Mouse (Mus musculus) natural killer cell, adult 2 months (primary cell): ENCODE results near the gene Mfsd6l.

ENCODE experiments used
- DNase-seq, 2 experiments: peaks; one replicate each; pipeline ENCODE4 v3.0.0; 2022; ENCODE audit warnings: low spot score in 2 of 2

The Mfsd6l gene

DNA sequence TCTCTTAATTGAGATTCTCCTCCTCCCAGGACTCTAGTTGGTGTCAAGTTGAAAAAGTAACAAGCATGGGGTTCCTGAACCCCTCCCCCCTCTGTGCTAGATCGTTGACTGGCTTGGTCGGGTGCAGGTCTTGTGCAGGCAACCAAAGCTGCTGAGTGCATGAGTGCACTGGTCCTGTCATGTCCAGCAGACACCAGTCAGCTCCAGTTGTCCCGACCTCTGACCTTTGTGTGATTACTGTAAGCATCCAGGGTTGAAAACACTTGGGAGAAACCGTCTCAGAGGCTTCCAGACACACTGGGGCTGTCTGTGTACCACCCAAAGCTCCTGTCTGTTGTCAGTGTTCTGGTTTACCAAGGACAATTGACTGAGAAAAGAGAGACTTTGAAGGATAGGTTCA, 5.6 kb upstream of the Mfsd6l start:
- DNase-seq = no peak

- DNase-seq = peak; percentile 26 to 39
These were observed 2.0 kb upstream of the Mfsd6l start for GRCm38 (mm10) chr11:68553981-68554471.

DNA sequence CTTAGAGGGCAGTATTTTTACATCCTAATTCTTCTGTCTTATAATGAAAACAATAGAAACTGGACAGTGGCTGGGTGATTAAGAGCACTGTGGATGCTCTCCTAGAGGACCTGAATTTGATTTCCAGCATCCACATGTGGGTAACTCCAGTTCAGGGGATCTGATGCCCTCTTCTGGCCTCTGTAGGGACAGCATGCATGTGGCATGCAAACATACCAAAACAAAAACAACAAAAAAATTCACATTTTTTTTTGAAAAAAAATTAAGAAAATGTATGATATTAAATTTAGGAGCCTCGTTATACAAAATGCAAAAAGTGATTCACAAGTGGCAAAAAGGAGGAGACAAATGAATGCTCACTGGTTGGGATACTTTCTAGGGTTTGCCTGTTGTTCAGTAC, 3.6 kb downstream of the Mfsd6l start:
- no peak for DNase-seq

DNA sequence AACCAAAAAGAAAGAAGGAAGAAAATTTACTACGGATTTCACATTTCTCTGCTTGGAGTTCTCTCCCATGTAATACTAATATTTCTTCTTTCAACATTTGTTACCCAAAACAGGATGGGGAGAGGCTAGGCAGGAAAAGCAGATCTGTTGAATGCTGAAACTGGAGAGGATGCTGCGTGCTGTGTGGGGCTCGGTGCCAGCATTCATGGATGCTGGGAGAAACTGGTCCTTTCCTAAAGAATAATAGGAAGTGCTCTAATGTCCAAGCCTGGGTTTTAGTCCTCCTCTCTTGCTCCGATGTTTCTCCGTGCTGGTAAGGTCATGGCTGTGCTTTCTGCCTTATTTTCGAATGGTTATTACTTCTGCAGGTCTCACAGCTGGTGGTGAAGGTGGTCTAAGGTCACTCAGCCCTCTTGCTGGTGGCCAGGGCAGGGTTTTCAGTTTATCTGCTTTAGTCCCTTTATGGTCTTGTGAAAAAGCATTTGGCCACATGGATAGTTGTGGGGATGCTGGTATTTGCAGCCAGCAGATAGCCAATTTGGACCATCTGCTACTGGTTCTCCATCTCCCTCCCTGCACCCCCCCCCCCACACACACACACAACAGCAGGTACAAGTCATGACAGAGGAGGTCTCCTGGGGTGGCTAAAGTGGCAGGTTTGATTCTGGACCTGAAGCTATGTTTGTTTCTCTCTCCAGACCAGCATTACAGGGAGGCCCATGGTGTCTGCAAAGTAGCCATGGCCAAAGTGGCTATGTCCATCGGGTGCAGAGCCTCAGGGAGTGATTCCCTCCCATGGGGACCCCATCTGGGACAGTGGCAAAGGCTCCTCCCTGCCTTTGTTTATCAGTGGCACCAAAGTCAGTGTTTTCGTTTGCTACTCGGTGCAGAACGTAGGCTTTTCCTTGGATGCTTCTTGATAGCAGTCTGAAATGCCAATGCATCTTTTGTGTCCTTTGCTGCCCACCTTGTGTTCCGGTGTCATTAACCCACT, 6.3 kb downstream of the Mfsd6l start:
- no peak for DNase-seq

GRCm38 (mm10) chr11:68564356-68565031, 8.5 kb downstream of the Mfsd6l start:
- DNase-seq = no peak

- no peak for DNase-seq
These were observed 9.0 kb downstream of the Mfsd6l start for GRCm38 (mm10) chr11:68565032-68565429.

- DNase-seq = peak; percentile 16 to 28
These were observed 10.6 kb downstream of the Mfsd6l start for GRCm38 (mm10) chr11:68566447-68567059.

DNA sequence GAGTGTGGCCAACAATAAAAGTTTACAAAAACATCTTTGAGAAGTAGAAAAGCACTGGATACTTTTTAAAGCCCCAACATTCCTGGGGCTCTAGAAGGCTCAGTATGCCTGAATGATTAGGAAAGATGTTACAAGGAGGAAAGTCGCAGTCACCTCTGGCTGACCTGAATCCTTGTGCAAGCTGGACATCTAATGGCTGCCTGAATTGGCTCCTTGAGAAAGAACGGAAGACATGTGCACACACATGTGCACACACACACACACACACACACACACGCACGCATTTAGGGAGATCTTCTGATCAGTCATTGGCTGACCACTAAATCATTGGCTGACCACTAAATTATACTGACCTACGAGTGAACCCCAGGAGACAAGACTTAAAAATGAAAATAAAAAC, 14.9 kb downstream of the Mfsd6l start:
- no peak for DNase-seq

DNA sequence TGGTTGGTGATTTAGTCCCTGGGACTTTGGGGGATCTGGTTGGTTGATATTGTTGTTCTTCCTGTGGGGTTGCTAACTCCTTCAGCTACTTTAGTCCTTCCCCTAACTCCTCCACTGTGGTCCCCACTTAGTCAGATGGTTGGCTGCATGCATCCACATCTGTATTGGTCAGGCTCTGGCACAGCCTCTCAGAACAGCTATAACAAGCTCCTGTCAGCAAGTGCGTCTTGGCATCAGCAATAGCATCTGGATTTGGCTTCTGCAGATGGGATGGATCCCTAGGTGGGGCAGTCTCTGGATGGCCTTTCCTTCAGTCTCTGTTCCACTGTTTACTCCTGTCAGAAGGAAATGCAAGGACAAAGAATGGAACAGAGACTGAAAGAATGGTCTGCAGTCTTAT, 21.1 kb downstream of the Mfsd6l start:
- DNase-seq = no peak

DNA sequence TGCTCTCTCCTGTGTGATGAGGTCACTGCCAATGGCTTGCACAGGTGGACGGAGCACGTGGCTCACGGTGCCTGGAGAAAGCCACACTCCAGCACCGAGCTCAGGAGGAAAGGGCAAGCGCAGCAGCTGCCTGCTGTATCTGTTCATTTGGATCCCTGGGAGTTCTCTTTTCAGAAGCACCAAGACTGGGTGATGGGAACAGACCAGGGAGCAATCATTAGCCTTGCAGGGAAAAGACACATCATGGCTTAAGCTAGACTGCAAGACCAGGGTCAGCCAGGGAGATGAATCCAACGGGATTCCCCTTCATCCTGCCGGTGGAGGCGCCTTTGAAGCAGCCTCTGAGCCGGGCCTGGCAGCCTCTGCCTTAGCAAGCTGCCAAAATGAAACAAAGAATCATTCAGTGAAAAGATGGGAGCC, 23.5 kb downstream of the Mfsd6l start:
- no peak for DNase-seq

DNA sequence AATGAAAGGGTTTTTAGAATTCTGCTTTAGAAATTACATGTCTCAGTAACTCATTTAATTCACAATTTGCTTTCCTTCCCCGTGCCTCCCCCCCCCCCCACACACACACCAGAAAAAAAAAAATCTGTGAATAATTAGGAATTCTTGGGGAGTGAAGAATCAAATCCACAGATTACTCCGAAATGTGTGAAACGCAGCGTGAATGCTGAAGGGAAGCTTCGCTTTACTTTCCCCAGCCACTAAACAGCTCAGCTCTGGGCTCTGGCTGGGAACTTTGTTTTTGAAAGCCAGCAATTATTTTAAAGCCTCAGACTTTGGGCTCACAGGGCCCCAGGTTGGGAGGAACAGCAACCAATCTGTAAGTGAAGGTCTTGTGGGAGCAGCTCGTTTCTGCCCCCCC, 24.6 kb downstream of the Mfsd6l start:
- DNase-seq = no peak

DNA sequence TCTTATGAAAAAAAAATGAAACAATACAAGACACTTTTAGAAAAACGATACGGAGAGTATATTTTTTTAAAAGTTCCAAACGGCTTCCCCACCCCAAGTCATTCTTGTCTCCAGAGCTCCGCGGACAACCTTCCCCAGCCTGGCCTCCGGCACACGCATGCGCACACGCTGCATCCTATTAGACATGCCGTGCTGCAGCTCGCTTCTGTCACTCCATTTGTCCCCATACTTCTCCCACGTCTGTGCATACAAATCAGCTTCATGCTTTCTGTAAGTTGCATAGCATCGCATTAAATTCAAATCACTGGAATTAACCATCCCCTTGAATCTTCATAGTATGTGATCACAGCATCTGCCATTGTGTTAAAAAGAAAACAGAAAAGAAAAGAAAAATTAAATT, 27.2 kb downstream of the Mfsd6l start:
- DNase-seq = no peak

DNA sequence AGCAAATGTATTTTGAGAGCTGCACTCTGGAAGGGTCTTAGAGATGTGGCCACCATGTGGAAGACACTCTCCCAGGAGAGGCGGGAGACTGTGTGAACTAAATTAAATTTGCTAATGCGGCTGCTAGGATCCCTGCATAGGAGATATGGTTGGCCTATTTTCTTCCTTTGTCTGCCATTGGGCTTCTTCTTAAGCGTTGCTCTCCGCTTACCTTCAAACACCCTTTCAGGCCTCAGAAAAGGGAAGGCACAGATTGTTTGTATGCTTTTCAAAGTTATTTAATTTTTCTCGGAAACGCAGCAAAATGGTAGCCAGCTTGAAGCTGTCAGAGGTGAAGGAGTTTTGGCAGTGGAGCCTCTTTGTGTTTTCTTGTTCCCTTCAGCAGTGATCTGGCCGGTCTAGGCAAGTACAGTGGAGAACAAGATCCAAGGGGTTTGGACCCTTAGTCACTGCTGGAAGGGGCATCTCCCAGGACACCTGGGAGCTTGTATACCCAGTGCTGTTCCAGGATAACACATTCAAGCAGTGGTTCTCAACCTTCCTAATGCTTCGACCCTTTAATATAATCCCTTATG, 28.0 kb downstream of the Mfsd6l start:
- DNase-seq = no peak

GRCm38 (mm10) chr11:68585890-68586289, 29.9 kb downstream of the Mfsd6l start:
- DNase-seq = no peak

- no peak for DNase-seq
These were observed 30.7 kb downstream of the Mfsd6l start, which contains the start of gene Ccdc42 for GRCm38 (mm10) chr11:68586721-68587120. Gene Ccdc42 (plus strand): TSS chr11:68587021.

GRCm38 (mm10) chr11:68589055-68589809, 33.2 kb downstream of the Mfsd6l start:
- peak; percentile 12 to 58 for DNase-seq

DNA sequence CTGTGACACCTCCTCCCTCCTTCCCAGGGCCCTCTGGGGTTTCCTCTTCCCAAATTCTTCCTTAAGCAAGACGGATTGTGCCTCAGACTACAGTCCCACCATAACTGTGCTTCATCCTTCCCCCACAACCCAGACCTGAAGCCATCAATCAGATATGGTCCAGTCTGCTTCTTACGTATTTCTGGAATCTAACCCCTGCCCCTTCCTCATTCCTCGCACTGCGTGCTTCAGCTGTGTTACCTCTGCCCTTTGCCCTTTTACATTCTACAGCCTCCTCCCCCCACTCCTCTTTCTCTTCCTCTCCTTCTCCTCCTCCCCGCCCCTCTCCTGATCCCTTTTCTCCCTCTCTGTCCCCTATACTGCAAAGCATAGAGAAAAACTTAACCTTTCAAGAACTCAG, 35.7 kb downstream of the Mfsd6l start:
- no peak for DNase-seq

DNA sequence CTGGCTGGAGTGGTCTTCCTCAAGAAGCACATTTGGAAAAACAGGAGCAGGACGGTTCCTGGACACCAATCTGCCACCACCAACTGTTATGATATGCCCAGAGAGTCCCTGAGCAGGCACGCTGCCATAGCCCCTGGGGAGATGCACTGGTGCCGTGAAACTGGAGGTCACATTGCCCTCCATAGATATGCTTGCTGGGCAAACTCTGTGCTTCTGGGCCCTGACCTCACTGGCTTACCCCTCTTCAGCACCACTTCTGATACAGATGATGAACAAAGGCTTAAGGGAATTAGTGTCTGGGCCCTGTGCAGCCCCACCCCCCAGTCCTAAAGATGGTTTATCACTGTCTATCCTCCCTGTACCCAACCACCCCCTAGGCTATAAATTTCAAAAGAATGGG, 37.3 kb downstream of the Mfsd6l start:
- no peak for DNase-seq

DNA sequence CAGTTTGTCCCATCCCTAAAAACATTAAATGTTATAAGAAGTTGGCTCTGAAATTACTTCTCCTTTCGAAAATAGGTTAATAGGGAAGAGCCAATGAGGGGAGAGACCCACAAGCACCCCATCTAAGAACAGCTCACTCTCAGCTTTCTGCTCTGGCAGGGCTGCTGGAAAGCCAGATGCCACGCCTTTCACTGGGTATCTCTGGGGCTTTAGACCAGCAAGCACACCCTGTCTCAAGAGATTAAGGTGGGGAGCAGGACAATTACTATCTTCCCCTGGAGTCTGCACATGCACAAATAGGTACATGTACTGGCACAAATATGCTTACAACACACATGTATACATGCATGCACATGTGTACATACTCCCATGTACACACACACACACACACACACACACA, 41.9 kb downstream of the Mfsd6l start:
- no peak for DNase-seq

GRCm38 (mm10) chr11:68600551-68601021, 44.6 kb downstream of the Mfsd6l start:
- no peak for DNase-seq

DNA sequence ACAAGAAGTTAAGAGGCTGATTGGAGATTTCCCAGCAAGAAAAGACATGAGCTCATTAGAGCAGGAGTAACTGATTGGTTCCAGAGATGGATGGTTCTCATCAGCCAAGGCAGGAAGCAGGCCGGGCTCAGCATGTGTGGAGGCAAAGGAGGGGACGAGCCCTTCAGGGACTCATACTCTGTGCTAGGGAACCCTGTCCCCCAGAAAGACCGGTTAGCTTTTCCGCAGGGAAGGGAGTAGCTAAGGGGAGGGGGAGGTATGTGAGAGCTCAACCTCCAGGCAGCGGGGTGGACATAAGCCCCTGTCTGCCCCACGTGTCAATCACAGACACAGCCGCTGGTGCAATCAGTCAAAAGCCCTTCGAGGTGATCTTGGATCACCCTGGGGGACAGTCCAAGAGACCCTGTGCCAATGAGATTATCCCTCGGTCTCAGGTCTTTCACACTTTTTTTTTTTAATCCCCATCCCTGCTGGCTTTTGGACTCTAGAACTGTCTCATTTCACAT, 45.6 kb downstream of the Mfsd6l start:
- no peak for DNase-seq
